Mouse (Mus musculus) lung, embryonic 14.5 days (tissue): ENCODE measurements around the gene Ltbp3. TPM values are rescaled to one million over a fixed set of nuclear protein-coding genes. Genes with fewer than 3 reads are reported as not detected.
"Not testable (repeated sequence)": the region's sequence is repeated elsewhere in the genome, so short reads cannot be mapped to it uniquely, and the experiment has no call there.

Experiments used
- ATAC-seq: fragments of 200-750 bp; cut with Nextera tagmentation; 2 replicates; pipeline ENCODE4 v1.8.0; 2017; ENCODE audit warnings: mild to moderate bottlenecking, moderate TSS enrichment, moderate library complexity; ENCODE audit not compliant: insufficient read depth
- DNase-seq: peaks from one replicate; pipeline ENCODE4 v3.0.0-alpha.2; 2015
- H3K27ac ChIP-seq: fragments of 300-500 bp; sonication (generic); 2 replicates; pipeline ENCODE4 v1.5.1; 2014; ENCODE audit warnings: low read depth, mild to moderate bottlenecking, moderate library complexity
- H3K27me3 ChIP-seq: fragments of 300-500 bp; sonication (generic); 2 replicates; pipeline ENCODE4 v1.6.1; 2014; ENCODE audit warnings: low read length, control low read depth; ENCODE audit not compliant: insufficient read depth
- H3K36me3 ChIP-seq: fragments of 300-500 bp; sonication (generic); 2 replicates; pipeline ENCODE4 v1.6.1; 2014; ENCODE audit warnings: control low read depth; ENCODE audit not compliant: insufficient read depth
- H3K4me1 ChIP-seq: fragments of 300-500 bp; sonication (generic); 2 replicates; pipeline ENCODE4 v1.6.1; 2014; ENCODE audit warnings: antibody characterized with exemption, control low read depth; ENCODE audit not compliant: insufficient read depth
- H3K4me2 ChIP-seq: fragments of 300-500 bp; sonication (generic); 2 replicates; pipeline ENCODE4 v1.6.1; 2014; ENCODE audit warnings: mild to moderate bottlenecking
- H3K4me3 ChIP-seq: fragments of 300-500 bp; sonication (generic); 2 replicates; pipeline ENCODE4 v1.5.1; 2014; ENCODE audit warnings: low read depth, low read length
- H3K9ac ChIP-seq: fragments of 300-500 bp; sonication (generic); 2 replicates; pipeline ENCODE4 v1.6.1; 2014
- H3K9me3 ChIP-seq: fragments of 300-500 bp; sonication (generic); 2 replicates; pipeline ENCODE4 v1.6.1; 2016; ENCODE audit warnings: low read depth, low read length, control low read depth
- CTCF ChIP-seq: IDR thresholded peaks from 2 replicates; pipeline ENCODE4 v1.5.1; 2016; ENCODE audit warnings: antibody characterized with exemption, low read depth
- WGBS: fragments of 180-500 bp; shearing (Covaris S2); extraction: QIAGEN DNeasy Blood & Tissue Kit; methylation state at CpG from one replicate; pipeline ENCODE4 v1.1.7; 2014; 5-methylcytosine and 5-hydroxymethylcytosine counted together
- polyA plus RNA-seq: library from polyadenylated mRNA; unstranded; fragments of >200 nt; fragmentation: Nextera tagmentation; extraction: Ambion mirVana; gene quantifications from 2 replicates; pipeline ENCODE4 v1.2.1, GENCODE M21; 2014

Gene Ltbp3
- polyA plus RNA-seq, 1 experiment from 2014 or later, result 51.8 TPM

GRCm38 (mm10) chr19:5786441-5787114 lies 45.9 kb downstream of the Ltbp3 start:
- peak; percentile 94 for TF ChIP-seq CTCF
- Histone ChIP-seq H3K4me1 (no peaks in the 10 kb centered on the region; the same call in 1 of the 2 replicates), H3K27me3 (no peaks in the 10 kb centered on the region), H3K4me2 (no peak overlapping the region), H3K27ac (no peak overlapping the region), H3K9ac (no peak overlapping the region), H3K36me3 (no peaks in the 10 kb centered on the region), H3K9me3 (no peaks in the 10 kb centered on the region), H3K4me3 (no peak overlapping the region)
- ATAC-seq, result peak; percentile 84
- peak; percentile 96 for DNase-seq
- 8% methylated on average over 12 of the region's 12 CpGs for WGBS

GRCm38 (mm10) chr19:5787128-5787635 lies 46.5 kb downstream of the Ltbp3 start:
- no peaks in the 10 kb centered on the region for H3K36me3 ChIP-seq
- no peak overlapping the region for H3K4me2 ChIP-seq
- H3K9ac ChIP-seq, result no peak overlapping the region
- no peak overlapping the region for H3K4me3 ChIP-seq
- DNase-seq, result peak; percentile 93
- H3K27ac ChIP-seq, result peak overlapping the region; percentile 42; the same call in 1 of the 2 replicates
- H3K4me1 ChIP-seq, result no peaks in the 10 kb centered on the region; the same call in 1 of the 2 replicates
- TF ChIP-seq CTCF, result peak; percentile 88
- H3K9me3 ChIP-seq, result no peaks in the 10 kb centered on the region
- H3K27me3 ChIP-seq, result no peaks in the 10 kb centered on the region
- peak; percentile 67 for ATAC-seq
- WGBS, result 7% methylated on average over 8 of the region's 8 CpGs

GRCm38 (mm10) chr19:5787920-5788319 lies 47.2 kb downstream of the Ltbp3 start:
- Histone ChIP-seq H3K4me2 (no peak overlapping the region), H3K27ac (0 out of 2 replicates have a peak overlapping the region, but pooled peaks have one; percentile 42)

GRCm38 (mm10) chr19:5788620-5789019 lies 47.9 kb downstream of the Ltbp3 start:
- H3K36me3 ChIP-seq, result no peaks in the 10 kb centered on the region
- 85% methylated on average over 7 of the region's 7 CpGs for WGBS
- H3K27ac ChIP-seq, result no peak overlapping the region
- DNase-seq (no peak), ATAC-seq (no peak)
- no peaks in the 10 kb centered on the region for H3K27me3 ChIP-seq
- H3K4me1 ChIP-seq, result no peaks in the 10 kb centered on the region; the same call in 1 of the 2 replicates
- H3K4me3 ChIP-seq, result no peak overlapping the region
- no peak for TF ChIP-seq CTCF
- no peak overlapping the region for H3K4me2 ChIP-seq
- no peak overlapping the region for H3K9ac ChIP-seq
- H3K9me3 ChIP-seq, result no peaks in the 10 kb centered on the region

More at GRCm38 (mm10) chr19:5787920-5788319, 47.2 kb downstream of the Ltbp3 start:
- no peaks in the 10 kb centered on the region for H3K9me3 ChIP-seq
- TF ChIP-seq CTCF, result no peak
- no peak overlapping the region for H3K4me3 ChIP-seq
- DNase-seq, result no peak
- H3K27me3 ChIP-seq, result no peaks in the 10 kb centered on the region
- no peaks in the 10 kb centered on the region for H3K36me3 ChIP-seq
- no peaks in the 10 kb centered on the region; the same call in 1 of the 2 replicates for H3K4me1 ChIP-seq
- 82% methylated on average over 7 of the region's 7 CpGs for WGBS
- no peak for ATAC-seq
- no peak overlapping the region for H3K9ac ChIP-seq

- no peaks in the 10 kb centered on the region for H3K36me3 ChIP-seq
- no peak for ATAC-seq
- no peak overlapping the region for H3K4me3 ChIP-seq
- no peaks in the 10 kb centered on the region for H3K27me3 ChIP-seq
- H3K9ac ChIP-seq, result no peak overlapping the region
- H3K27ac ChIP-seq, result no peak overlapping the region
- no peak for DNase-seq
- TF ChIP-seq CTCF, result no peak
- H3K4me2 ChIP-seq, result no peak overlapping the region
- 75% methylated on average over 5 of the region's 5 CpGs for WGBS
- no peaks in the 10 kb centered on the region for H3K9me3 ChIP-seq
- no peaks in the 10 kb centered on the region; the same call in 1 of the 2 replicates for H3K4me1 ChIP-seq
Measured at GRCm38 (mm10) chr19:5789066-5789465, 48.4 kb downstream of the Ltbp3 start.

- Histone ChIP-seq H3K9ac (no peak overlapping the region), H3K4me2 (no peak overlapping the region), H3K27ac (no peak overlapping the region), H3K36me3 (peaks cover 17% of the 10 kb centered on the region), H3K27me3 (no peaks in the 10 kb centered on the region), H3K4me1 (peaks cover 1% of the 10 kb centered on the region), H3K9me3 (no peaks in the 10 kb centered on the region), H3K4me3 (no peak overlapping the region)
- DNase-seq (no peak), ATAC-seq (no peak)
- WGBS, result 70% methylated on average over 4 of the region's 4 CpGs
- TF ChIP-seq CTCF, result peak; percentile 36; the same call in 1 of the 2 replicates
Measured at GRCm38 (mm10) chr19:5791329-5791728, 50.6 kb downstream of the Ltbp3 start.

GRCm38 (mm10) chr19:5793116-5793515 lies 52.4 kb downstream of the Ltbp3 start:
- Histone ChIP-seq H3K9ac (no peak overlapping the region), H3K27ac (no peak overlapping the region), H3K36me3 (peaks cover 35% of the 10 kb centered on the region), H3K9me3 (no peaks in the 10 kb centered on the region), H3K4me1 (peaks cover 10% of the 10 kb centered on the region; the same call in 1 of the 2 replicates), H3K27me3 (no peaks in the 10 kb centered on the region), H3K4me3 (no peak overlapping the region), H3K4me2 (no peak overlapping the region)
- peak; percentile 63 for ATAC-seq
- peak; percentile 94 for TF ChIP-seq CTCF
- peak; percentile 87 for DNase-seq
- 1% methylated on average over 2 of the region's 2 CpGs for WGBS

- WGBS, result 20% methylated on average over 7 of the region's 7 CpGs
- H3K4me1 ChIP-seq, result peaks cover 10% of the 10 kb centered on the region; the same call in 1 of the 2 replicates
- ATAC-seq (peak; percentile 55), DNase-seq (peak; percentile 57)
- H3K27me3 ChIP-seq, H3K9ac ChIP-seq, H3K4me2 ChIP-seq, H3K9me3 ChIP-seq, H3K4me3 ChIP-seq: not testable (repeated sequence)
- peak overlapping the region; percentile 58; the same call in 1 of the 2 replicates for H3K27ac ChIP-seq
- peaks cover 44% of the 10 kb centered on the region for H3K36me3 ChIP-seq
Measured at GRCm38 (mm10) chr19:5793917-5794770, 53.4 kb downstream of the Ltbp3 start.
